Comparison of ENCODE assay signal across 8 mouse cellular contexts in genomic region chr11:120457370-120457769, GRCm38 (mm10). TPM values are rescaled to one million over a fixed set of nuclear protein-coding genes. Genes with fewer than 3 reads are reported as not detected.
A peak's percentile ranks its signal among the peaks of the same experiment; 100 is the strongest.
DNase-seq lines count a peak whose midpoint lies in the region; ATAC-seq and TF ChIP-seq lines count a peak whose summit lies in the region.

No protein-coding gene starts in this region.

- peak overlapping the region; percentile 80 for H3K27ac ChIP-seq in lung, embryonic 14.5 days (ENCODE audit: low read depth)
- peak overlapping the region; percentile 81 for H3K27ac ChIP-seq in limb, embryonic 15.5 days
- H3K27ac ChIP-seq in stomach, embryonic 14.5 days (ENCODE audit: low read length), result peak overlapping the region; percentile 49; the same call in 1 of the 2 replicates

- 24% methylated on average over 14 of the region's 14 CpGs for WGBS in lung, embryonic 14.5 days
- 29% methylated on average over 14 of the region's 14 CpGs for WGBS in limb, embryonic 15.5 days
- WGBS in stomach, embryonic 14.5 days, result 34% methylated on average over 14 of the region's 14 CpGs

- H3K4me2 ChIP-seq in lung, embryonic 14.5 days, result peak overlapping the region; percentile 94
- H3K4me2 ChIP-seq in limb, embryonic 15.5 days, result peak overlapping the region; percentile 76
- H3K4me2 ChIP-seq in stomach, embryonic 14.5 days (replicated peaks; ENCODE audit: low read depth, low read length), result peak overlapping the region; percentile 94

- no peaks in the 10 kb centered on the region for H3K9me3 ChIP-seq in lung, embryonic 14.5 days (ENCODE audit: low read depth, low read length)
- no peaks in the 10 kb centered on the region for H3K9me3 ChIP-seq in erythroblast, embryonic 14.5 days (ENCODE audit: control insufficient read depth, low read length)
- H3K9me3 ChIP-seq in limb, embryonic 15.5 days, result no peaks in the 10 kb centered on the region
- no peaks in the 10 kb centered on the region for H3K9me3 ChIP-seq in stomach, embryonic 14.5 days (ENCODE audit: control insufficient read depth, low read depth, low read length)

- peak overlapping the region; percentile 91 for H3K9ac ChIP-seq in lung, embryonic 14.5 days
- peak overlapping the region; percentile 95 for H3K9ac ChIP-seq in limb, embryonic 15.5 days
- peak overlapping the region; percentile 75 for H3K9ac ChIP-seq in stomach, embryonic 14.5 days (replicated peaks; ENCODE audit: low read depth, low read length)

- TF ChIP-seq CTCF in lung, embryonic 14.5 days (IDR thresholded peaks at IDR 0.05; ENCODE audit: low read depth), result no peak

- no peaks in the 10 kb centered on the region for H3K27me3 ChIP-seq in lung, embryonic 14.5 days (ENCODE audit: insufficient read depth, low read length)
- no peaks in the 10 kb centered on the region for H3K27me3 ChIP-seq in erythroblast, embryonic 14.5 days (ENCODE audit: control insufficient read depth)
- H3K27me3 ChIP-seq in limb, embryonic 15.5 days, result no peaks in the 10 kb centered on the region
- H3K27me3 ChIP-seq in stomach, embryonic 14.5 days (ENCODE audit: control insufficient read depth, insufficient read depth, low read length), result no peaks in the 10 kb centered on the region

- peak; percentile 2; the same call in 1 of the 2 replicates for ATAC-seq in lung, embryonic 14.5 days (ENCODE audit: insufficient read depth)
- no peak for ATAC-seq in limb, embryonic 15.5 days (ENCODE audit: insufficient number of reproducible peaks, low FRiP score, low TSS enrichment, low read depth)
- ATAC-seq in stomach, embryonic 14.5 days (ENCODE audit: insufficient number of reproducible peaks, insufficient read depth, low FRiP score, low read depth), result no peak

- 0 out of 2 replicates have a peak, but pooled peaks cover 3% of the 10 kb centered on the region for H3K4me1 ChIP-seq in lung, embryonic 14.5 days (ENCODE audit: insufficient read depth)
- H3K4me1 ChIP-seq in erythroblast, embryonic 14.5 days (ENCODE audit: control insufficient read depth), result peaks cover 63% of the 10 kb centered on the region
- H3K4me1 ChIP-seq in limb, embryonic 15.5 days, result peaks cover 20% of the 10 kb centered on the region
- peaks cover 16% of the 10 kb centered on the region for H3K4me1 ChIP-seq in stomach, embryonic 14.5 days (ENCODE audit: control insufficient read depth, insufficient read depth, low read length)

- DNase-seq in lung, embryonic 14.5 days, result peak; percentile 11
- no peak for DNase-seq in lung, postnatal 25 days (ENCODE audit: low spot score)
- no peak for DNase-seq in spleen, adult 12 weeks (ENCODE audit: low spot score)
- no peak for DNase-seq in layer of hippocampus, postnatal 36 days
- DNase-seq in adrenal gland, adult 18-20 months (ENCODE audit: low spot score in 2 of 2), result no peak

- peak overlapping the region; percentile 90 for H3K4me3 ChIP-seq in lung, embryonic 14.5 days (ENCODE audit: low read depth, low read length)
- H3K4me3 ChIP-seq in erythroblast, embryonic 14.5 days (replicated peaks), result peak overlapping the region; percentile 76
- peak overlapping the region; percentile 76 for H3K4me3 ChIP-seq in limb, embryonic 15.5 days
- H3K4me3 ChIP-seq in stomach, embryonic 14.5 days (ENCODE audit: low read depth, low read length), result peak overlapping the region; percentile 58

- H3K36me3 ChIP-seq in lung, embryonic 14.5 days (ENCODE audit: insufficient read depth), result peaks cover 31% of the 10 kb centered on the region
- H3K36me3 ChIP-seq in erythroblast, embryonic 14.5 days (ENCODE audit: control insufficient read depth), result peaks cover 47% of the 10 kb centered on the region
- peaks cover 27% of the 10 kb centered on the region for H3K36me3 ChIP-seq in limb, embryonic 15.5 days
- peaks cover 16% of the 10 kb centered on the region for H3K36me3 ChIP-seq in stomach, embryonic 14.5 days (ENCODE audit: control insufficient read depth, insufficient read depth, low read length)

RNA-seq across cellular contexts. Expression of gene Oxld1, which starts 0.5 kb away (rescaled TPM):
- 10.9 and 11.2 TPM in 2 replicates for polyA plus RNA-seq in lung, embryonic 14.5 days (2014; fragmentation: Nextera tagmentation; extraction: Ambion mirVana)
- 0.41 and 0.65 TPM in 2 replicates for polyA plus RNA-seq in erythroblast, embryonic 14.5 days (2012)
- polyA plus RNA-seq in limb, embryonic 15.5 days (2015; fragmentation: Nextera tagmentation; extraction: Ambion mirVana), result 13.1 and 14.4 TPM in 2 replicates
- polyA plus RNA-seq in stomach, embryonic 14.5 days (2014; fragmentation: Nextera tagmentation; extraction: Ambion mirVana), result 15.0 and 15.3 TPM in 2 replicates
- 10 to 100 TPM; 13.2 to 15.6 TPM for total RNA-seq in layer of hippocampus, postnatal 36 days (2021)
- total RNA-seq in adrenal gland, adult 18-20 months (2021), result 10 to 100 TPM; 19.8 to 30.4 TPM

RNA-seq across cellular contexts. Expression of gene Ccdc137, which starts 0.5 kb away (rescaled TPM):
- polyA plus RNA-seq in lung, embryonic 14.5 days (2014; fragmentation: Nextera tagmentation; extraction: Ambion mirVana), result 32.2 and 34.6 TPM in 2 replicates
- polyA plus RNA-seq in erythroblast, embryonic 14.5 days (2012), result 0.75 and 1.4 TPM in 2 replicates
- polyA plus RNA-seq in limb, embryonic 15.5 days (2015; fragmentation: Nextera tagmentation; extraction: Ambion mirVana), result 32.4 and 34.1 TPM in 2 replicates
- 30.9 and 31.1 TPM in 2 replicates for polyA plus RNA-seq in stomach, embryonic 14.5 days (2014; fragmentation: Nextera tagmentation; extraction: Ambion mirVana)
- total RNA-seq in layer of hippocampus, postnatal 36 days (2021), result 10 to 100 TPM; 25.3 to 31.8 TPM
- 10 to 100 TPM; 36.0 to 37.3 TPM for total RNA-seq in adrenal gland, adult 18-20 months (2021)

RNA-seq across cellular contexts. Expression of gene Pde6g, which starts 4.1 kb away (rescaled TPM):
- 0.18 TPM in 1 of 2 replicates, not detected in the other for polyA plus RNA-seq in lung, embryonic 14.5 days (2014; fragmentation: Nextera tagmentation; extraction: Ambion mirVana)
- polyA plus RNA-seq in erythroblast, embryonic 14.5 days (2012), result not detected in 2 replicates
- 0.17 and 0.52 TPM in 2 replicates for polyA plus RNA-seq in limb, embryonic 15.5 days (2015; fragmentation: Nextera tagmentation; extraction: Ambion mirVana)
- 0.21 TPM in 1 of 2 replicates, not detected in the other for polyA plus RNA-seq in stomach, embryonic 14.5 days (2014; fragmentation: Nextera tagmentation; extraction: Ambion mirVana)
- total RNA-seq in layer of hippocampus, postnatal 36 days (2021), result under 1 TPM; 0.48 to 0.90 TPM
- total RNA-seq in adrenal gland, adult 18-20 months (2021), result under 1 TPM in 1 of 2 experiments, not detected in 1; 0.27 TPM

RNA-seq across cellular contexts. Expression of gene Arl16, which starts 10.0 kb away (rescaled TPM):
- 42.9 and 44.4 TPM in 2 replicates for polyA plus RNA-seq in lung, embryonic 14.5 days (2014; fragmentation: Nextera tagmentation; extraction: Ambion mirVana)
- polyA plus RNA-seq in erythroblast, embryonic 14.5 days (2012), result 2.6 and 4.9 TPM in 2 replicates
- 50.5 and 53.8 TPM in 2 replicates for polyA plus RNA-seq in limb, embryonic 15.5 days (2015; fragmentation: Nextera tagmentation; extraction: Ambion mirVana)
- polyA plus RNA-seq in stomach, embryonic 14.5 days (2014; fragmentation: Nextera tagmentation; extraction: Ambion mirVana), result 43.3 and 49.4 TPM in 2 replicates
- total RNA-seq in layer of hippocampus, postnatal 36 days (2021), result 10 to 100 TPM; 48.3 to 49.8 TPM
- 10 to 100 TPM; 21.5 to 22.3 TPM for total RNA-seq in adrenal gland, adult 18-20 months (2021)

RNA-seq across cellular contexts. Expression of gene Tspan10, which starts 14.9 kb away (rescaled TPM):
- polyA plus RNA-seq in lung, embryonic 14.5 days (2014; fragmentation: Nextera tagmentation; extraction: Ambion mirVana), result not detected in 2 replicates
- polyA plus RNA-seq in erythroblast, embryonic 14.5 days (2012), result not detected in 2 replicates
- 0.28 and 0.43 TPM in 2 replicates for polyA plus RNA-seq in limb, embryonic 15.5 days (2015; fragmentation: Nextera tagmentation; extraction: Ambion mirVana)
- not detected in 2 replicates for polyA plus RNA-seq in stomach, embryonic 14.5 days (2014; fragmentation: Nextera tagmentation; extraction: Ambion mirVana)
- total RNA-seq in layer of hippocampus, postnatal 36 days (2021), result under 1 TPM in 1 of 2 experiments, not detected in 1; 0.30 TPM
- 1 to 10 TPM in 1 of 2 experiments, not detected in 1; 4.5 TPM for total RNA-seq in adrenal gland, adult 18-20 months (2021)

Comparison
In these comparisons a context has a peak if more than half of its experiments do, and no peak if none do; other contexts are left out.
1. RNA of gene Ccdc137, which starts 0.5 kb away (polyA plus RNA-seq): 32.2 to 34.6 TPM in lung, embryonic 14.5 days, 32.4 to 34.1 TPM in limb, embryonic 15.5 days and 30.9 to 31.1 TPM in stomach, embryonic 14.5 days; 0.75 to 1.4 TPM in erythroblast, embryonic 14.5 days; every median in the first group is over 10 times any median in the second.
2. Peak in every context shown above with its lines, with median percentiles within 50 percentile points of each other: H3K27ac ChIP-seq, H3K4me2 ChIP-seq, H3K4me3 ChIP-seq and H3K9ac ChIP-seq.